Mouse (Mus musculus): Measurements from ENCODE around the gene Foxo6. TPM values are rescaled to one million over a fixed set of nuclear protein-coding genes. Genes with fewer than 3 reads are reported as not detected.
A peak's percentile ranks its signal among the peaks of the same experiment; 100 is the strongest.

Foxo6 gene
- polyA plus RNA-seq, 1 experiment: 0.61 TPM

DNA sequence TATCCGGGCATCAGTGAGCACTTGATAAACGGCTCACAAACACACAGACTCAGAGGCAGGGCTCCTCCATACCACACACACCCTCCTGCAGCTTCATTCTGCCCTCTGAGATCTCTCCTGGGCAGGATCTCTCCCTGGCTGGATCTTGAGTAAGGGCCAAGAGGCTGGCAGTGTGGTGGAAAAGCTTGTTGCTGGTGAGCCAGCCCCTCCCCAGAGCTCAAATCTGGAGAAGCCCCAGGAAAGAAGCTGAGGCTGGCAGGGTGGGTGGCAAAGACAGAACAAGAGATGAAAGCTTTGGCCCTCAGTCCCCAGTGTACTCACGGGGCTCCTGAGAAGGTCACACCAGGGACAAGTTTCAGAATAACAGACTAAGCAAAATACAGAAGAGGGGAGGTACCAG, 27.4 kb upstream of the Foxo6 start:
- Histone ChIP-seq H3K27me3 (ENCODE audit: control insufficient read depth, insufficient read depth, low read length, poor library complexity, severe bottlenecking) (no peaks in the 10 kb centered on the region), H3K4me1 (ENCODE audit: control insufficient read depth, insufficient read depth, low read length) (no peaks in the 10 kb centered on the region), H3K4me3 (ENCODE audit: low read depth, low read length) (no peak overlapping the region), H3K36me3 (ENCODE audit: control insufficient read depth, insufficient read depth, low read length, poor library complexity, severe bottlenecking) (no peaks in the 10 kb centered on the region), H3K9me3 (replicated peaks; ENCODE audit: control insufficient read depth, insufficient read depth, low read length, poor library complexity, severe bottlenecking) (peaks cover 3% of the 10 kb centered on the region; the same call in 1 of the 2 replicates), H3K9ac (ENCODE audit: low read depth, poor library complexity, severe bottlenecking) (no peak overlapping the region), H3K27ac (ENCODE audit: insufficient read depth, low read length) (no peak overlapping the region)
- no peak for TF ChIP-seq POLR2A (IDR thresholded peaks at IDR 0.05; ENCODE audit: insufficient read depth, low read length)
- no peak for TF ChIP-seq EP300 (IDR thresholded peaks at IDR 0.05; ENCODE audit: insufficient read depth, low read depth, low read length)
- TF ChIP-seq CTCF (IDR thresholded peaks at IDR 0.05; ENCODE audit: low read depth, low read length): no peak

GRCm38 (mm10) chr4:120313309-120313708, 26.2 kb upstream of the Foxo6 start:
- Histone ChIP-seq H3K4me3 (ENCODE audit: low read depth, low read length) (no peak overlapping the region), H3K27me3 (ENCODE audit: control insufficient read depth, insufficient read depth, low read length, poor library complexity, severe bottlenecking) (no peaks in the 10 kb centered on the region), H3K4me1 (ENCODE audit: control insufficient read depth, insufficient read depth, low read length) (no peaks in the 10 kb centered on the region), H3K36me3 (ENCODE audit: control insufficient read depth, insufficient read depth, low read length, poor library complexity, severe bottlenecking) (no peaks in the 10 kb centered on the region), H3K9ac (ENCODE audit: low read depth, poor library complexity, severe bottlenecking) (no peak overlapping the region), H3K27ac (ENCODE audit: insufficient read depth, low read length) (no peak overlapping the region), H3K9me3 (replicated peaks; ENCODE audit: control insufficient read depth, insufficient read depth, low read length, poor library complexity, severe bottlenecking) (peaks cover 3% of the 10 kb centered on the region; the same call in 1 of the 2 replicates)
- TF ChIP-seq EP300 (IDR thresholded peaks at IDR 0.05; ENCODE audit: insufficient read depth, low read depth, low read length) (no peak), CTCF (IDR thresholded peaks at IDR 0.05; ENCODE audit: low read depth, low read length) (no peak), POLR2A (IDR thresholded peaks at IDR 0.05; ENCODE audit: insufficient read depth, low read length) (no peak)

DNA sequence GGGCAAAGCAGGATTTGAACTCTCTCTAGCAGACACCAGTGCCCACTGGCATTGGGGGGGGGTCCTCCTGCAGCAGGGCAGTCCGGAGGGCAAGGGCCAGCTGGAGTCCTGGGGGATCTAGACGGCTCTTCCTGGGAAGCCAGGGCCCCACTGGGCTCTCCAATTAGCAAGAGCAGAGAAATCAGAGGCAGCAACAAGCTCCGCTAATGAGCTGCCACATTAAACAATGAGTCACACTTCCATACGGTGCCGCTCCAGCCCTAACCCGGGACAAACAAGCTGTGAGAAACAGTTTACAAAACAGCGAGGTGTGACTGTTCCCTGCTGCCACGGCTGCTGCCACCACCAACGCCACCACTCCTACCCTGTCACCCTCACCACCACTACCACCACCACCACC, 17.4 kb upstream of the Foxo6 start:
- Histone ChIP-seq H3K4me1 (ENCODE audit: control insufficient read depth, insufficient read depth, low read length) (no peaks in the 10 kb centered on the region), H3K27ac (ENCODE audit: insufficient read depth, low read length) (no peak overlapping the region), H3K36me3 (ENCODE audit: control insufficient read depth, insufficient read depth, low read length, poor library complexity, severe bottlenecking) (no peaks in the 10 kb centered on the region), H3K9ac (ENCODE audit: low read depth, poor library complexity, severe bottlenecking) (no peak overlapping the region), H3K9me3 (replicated peaks; ENCODE audit: control insufficient read depth, insufficient read depth, low read length, poor library complexity, severe bottlenecking) (no peaks in the 10 kb centered on the region), H3K4me3 (ENCODE audit: low read depth, low read length) (no peak overlapping the region), H3K27me3 (ENCODE audit: control insufficient read depth, insufficient read depth, low read length, poor library complexity, severe bottlenecking) (no peaks in the 10 kb centered on the region)
- TF ChIP-seq POLR2A (IDR thresholded peaks at IDR 0.05; ENCODE audit: insufficient read depth, low read length): no peak

- Histone ChIP-seq H3K4me3 (ENCODE audit: low read depth, low read length) (no peak overlapping the region), H3K27me3 (ENCODE audit: control insufficient read depth, insufficient read depth, low read length, poor library complexity, severe bottlenecking) (no peaks in the 10 kb centered on the region), H3K9ac (ENCODE audit: low read depth, poor library complexity, severe bottlenecking) (no peak overlapping the region), H3K36me3 (ENCODE audit: control insufficient read depth, insufficient read depth, low read length, poor library complexity, severe bottlenecking) (no peaks in the 10 kb centered on the region), H3K27ac (ENCODE audit: insufficient read depth, low read length) (no peak overlapping the region), H3K4me1 (ENCODE audit: control insufficient read depth, insufficient read depth, low read length) (no peaks in the 10 kb centered on the region), H3K9me3 (replicated peaks; ENCODE audit: control insufficient read depth, insufficient read depth, low read length, poor library complexity, severe bottlenecking) (no peaks in the 10 kb centered on the region)
- TF ChIP-seq POLR2A (IDR thresholded peaks at IDR 0.05; ENCODE audit: insufficient read depth, low read length): no peak
- peak; percentile 37 for TF ChIP-seq CTCF (IDR thresholded peaks at IDR 0.05; ENCODE audit: low read depth, low read length)
- TF ChIP-seq EP300 (IDR thresholded peaks at IDR 0.05; ENCODE audit: insufficient read depth, low read depth, low read length): no peak
Measured at GRCm38 (mm10) chr4:120299287-120299686, 12.1 kb upstream of the Foxo6 start.

- H3K9me3 ChIP-seq (replicated peaks; ENCODE audit: control insufficient read depth, insufficient read depth, low read length, poor library complexity, severe bottlenecking): no peaks in the 10 kb centered on the region
- peaks cover 3% of the 10 kb centered on the region; the same call in 1 of the 2 replicates for H3K27me3 ChIP-seq (ENCODE audit: control insufficient read depth, insufficient read depth, low read length, poor library complexity, severe bottlenecking)
- TF ChIP-seq CTCF (IDR thresholded peaks at IDR 0.05; ENCODE audit: low read depth, low read length) (no peak), POLR2A (IDR thresholded peaks at IDR 0.05; ENCODE audit: insufficient read depth, low read length) (no peak), EP300 (IDR thresholded peaks at IDR 0.05; ENCODE audit: insufficient read depth, low read depth, low read length) (no peak)
- H3K4me3 ChIP-seq (ENCODE audit: low read depth, low read length): no peak overlapping the region
- no peaks in the 10 kb centered on the region for H3K4me1 ChIP-seq (ENCODE audit: control insufficient read depth, insufficient read depth, low read length)
- H3K36me3 ChIP-seq (ENCODE audit: control insufficient read depth, insufficient read depth, low read length, poor library complexity, severe bottlenecking): no peaks in the 10 kb centered on the region
- no peak overlapping the region for H3K27ac ChIP-seq (ENCODE audit: insufficient read depth, low read length)
- H3K9ac ChIP-seq (ENCODE audit: low read depth, poor library complexity, severe bottlenecking): no peak overlapping the region
Measured at GRCm38 (mm10) chr4:120291106-120291822, 4.1 kb upstream of the Foxo6 start.

DNA sequence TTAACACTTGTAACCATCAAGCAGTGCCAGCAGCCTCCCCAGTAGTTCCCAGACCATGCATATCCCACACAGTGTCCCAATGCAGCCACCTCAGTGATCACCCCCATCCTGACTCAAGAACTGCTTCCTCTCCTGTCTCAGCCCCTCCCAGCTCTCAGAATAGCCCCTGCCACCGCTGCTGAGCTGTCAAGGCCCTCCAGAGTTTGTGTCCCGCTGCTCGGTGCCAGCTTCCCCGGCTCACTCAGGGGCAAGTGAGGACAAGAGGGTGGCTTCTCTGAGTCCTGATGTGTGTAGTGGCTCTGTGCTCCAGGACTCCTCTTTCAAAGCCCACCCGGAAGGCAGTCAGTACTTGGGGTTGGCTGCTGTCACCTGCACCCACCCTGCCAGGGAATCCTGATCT, 3.3 kb upstream of the Foxo6 start:
- no peak overlapping the region for H3K4me3 ChIP-seq (ENCODE audit: low read depth, low read length)
- no peaks in the 10 kb centered on the region for H3K9me3 ChIP-seq (replicated peaks; ENCODE audit: control insufficient read depth, insufficient read depth, low read length, poor library complexity, severe bottlenecking)
- TF ChIP-seq EP300 (IDR thresholded peaks at IDR 0.05; ENCODE audit: insufficient read depth, low read depth, low read length) (no peak), CTCF (IDR thresholded peaks at IDR 0.05; ENCODE audit: low read depth, low read length) (no peak), POLR2A (IDR thresholded peaks at IDR 0.05; ENCODE audit: insufficient read depth, low read length) (no peak)
- no peaks in the 10 kb centered on the region for H3K36me3 ChIP-seq (ENCODE audit: control insufficient read depth, insufficient read depth, low read length, poor library complexity, severe bottlenecking)
- peaks cover 9% of the 10 kb centered on the region; the same call in 1 of the 2 replicates for H3K27me3 ChIP-seq (ENCODE audit: control insufficient read depth, insufficient read depth, low read length, poor library complexity, severe bottlenecking)
- H3K9ac ChIP-seq (ENCODE audit: low read depth, poor library complexity, severe bottlenecking): no peak overlapping the region
- H3K4me1 ChIP-seq (ENCODE audit: control insufficient read depth, insufficient read depth, low read length): no peaks in the 10 kb centered on the region
- no peak overlapping the region for H3K27ac ChIP-seq (ENCODE audit: insufficient read depth, low read length)
